19 mouse cellular contexts compared by ENCODE assay signal in genomic region chr13:103870786-103871185, GRCm38 (mm10). TPM values are rescaled to one million over a fixed set of nuclear protein-coding genes. Genes with fewer than 3 reads are reported as not detected.
DNase-seq lines count a peak whose midpoint lies in the region; ATAC-seq and TF ChIP-seq lines count a peak whose summit lies in the region.
"Had no signal": no experiment of that assay in that cellular context is flagged by ENCODE, and none has a peak within 500 bp of the region (broad histone marks: within the 10 kb centered on the region; RNA-seq: fewer than 3 reads in every experiment).

No protein-coding gene starts in this region.

- H3K27me3 ChIP-seq in kidney, embryonic 14.5 days (ENCODE audit: control insufficient read depth, insufficient read depth, low read length) = no peaks in the 10 kb centered on the region
- no peaks in the 10 kb centered on the region for H3K27me3 ChIP-seq in MEL (ENCODE audit: control insufficient read depth in 1 of 2, insufficient read depth in 2 of 2, low read length in 2 of 2)
- H3K27me3 ChIP-seq in lung, postnatal 0 days (replicated peaks; ENCODE audit: insufficient read depth, low read length) = no peaks in the 10 kb centered on the region
- H3K27me3 ChIP-seq: hindbrain, embryonic 13.5 days; limb, embryonic 13.5 days; lung, embryonic 15.5 days had no signal

- no peaks in the 10 kb centered on the region for H3K4me1 ChIP-seq in kidney, embryonic 14.5 days (ENCODE audit: control insufficient read depth, insufficient read depth, low read length)
- peaks cover 0 to 10% of the 10 kb centered on the region in 2 experiments; a peak in 2 of 4 replicates for H3K4me1 ChIP-seq in MEL (ENCODE audit: control insufficient read depth in 1 of 2, insufficient read depth in 2 of 2, low read length in 2 of 2)
- no peaks in the 10 kb centered on the region for H3K4me1 ChIP-seq in lung, postnatal 0 days (ENCODE audit: insufficient read depth, low read depth, low read length)
- H3K4me1 ChIP-seq: hindbrain, embryonic 13.5 days; limb, embryonic 13.5 days; lung, embryonic 15.5 days had no signal

- H3K4me3 ChIP-seq in kidney, embryonic 14.5 days (ENCODE audit: low read length) = no peak overlapping the region
- no peak overlapping the region for H3K4me3 ChIP-seq in MEL (ENCODE audit: control insufficient read depth in 1 of 2, insufficient read depth in 1 of 2, low read depth in 2 of 2, low read length in 2 of 2)
- no peak overlapping the region for H3K4me3 ChIP-seq in lung, postnatal 0 days (ENCODE audit: low read depth, low read length)
- H3K4me3 ChIP-seq: erythroblast, embryonic 14.5 days; hindbrain, embryonic 13.5 days; limb, embryonic 13.5 days; lung, embryonic 15.5 days had no signal

- TF ChIP-seq CTCF in MEL (IDR thresholded peaks at IDR 0.05 in 2 of 3, conservative IDR thresholded peaks at IDR 0.05 in 1 of 3; ENCODE audit: control insufficient read depth in 1 of 3, insufficient read depth in 1 of 3, low read depth in 2 of 3, low read length in 3 of 3, poor library complexity in 1 of 3, severe bottlenecking in 1 of 3) = no peak
- TF ChIP-seq CTCF in lung, postnatal 0 days (IDR thresholded peaks at IDR 0.05) = no peak

- peak; percentile 22 to 48 for DNase-seq in kidney, postnatal 36 days
- DNase-seq in MEL (ENCODE audit: low read depth, low spot score) = peak; percentile 46
- DNase-seq in adrenal gland, adult 8-10 months = peak; percentile 38
- peak; percentile 34 for DNase-seq in lung, postnatal 0 days (ENCODE audit: low spot score)
- no peak for DNase-seq in right cerebral cortex, postnatal 10 days (ENCODE audit: low spot score in 2 of 2)
- no peak for DNase-seq in c-Kit-positive CD71-positive TER-119-positive erythroid progenitor cells, embryonic 14.5 days (ENCODE audit: low spot score)
- no peak for DNase-seq in cerebellum, postnatal 4 days (ENCODE audit: low spot score in 2 of 2)
- DNase-seq: cerebellum, adult 11 months; cerebellum, postnatal 36 days; right cerebral cortex, postnatal 4 days; thymus, postnatal 25 days had no signal

- no peak for TF ChIP-seq POLR2A in MEL (IDR thresholded peaks at IDR 0.05; ENCODE audit: control insufficient read depth in 1 of 2, insufficient read depth in 1 of 2, low read depth in 1 of 2, low read length in 2 of 2, poor library complexity in 1 of 2)

- peaks cover 10% of the 10 kb centered on the region for H3K36me3 ChIP-seq in kidney, embryonic 14.5 days (ENCODE audit: control insufficient read depth, insufficient read depth, low read length)
- H3K36me3 ChIP-seq in MEL (ENCODE audit: control insufficient read depth in 1 of 2, insufficient read depth in 2 of 2, low read length in 2 of 2) = peaks cover 12 to 21% of the 10 kb centered on the region in 2 experiments
- H3K36me3 ChIP-seq in lung, postnatal 0 days (ENCODE audit: insufficient read depth, low read length) = 0 out of 2 replicates have a peak, but pooled peaks cover 2% of the 10 kb centered on the region

- 85% methylated on average over 3 of the region's 3 CpGs for WGBS in kidney, embryonic 14.5 days
- 45% methylated on average over 3 of the region's 3 CpGs for WGBS in lung, postnatal 0 days

- ATAC-seq in kidney, embryonic 14.5 days (ENCODE audit: low FRiP score, low TSS enrichment) = no peak
- ATAC-seq in lung, postnatal 0 days = no peak
- ATAC-seq: CD4-positive, CD25-positive, alpha-beta regulatory T cell, adult 4 months; forebrain, embryonic 16.5 days had no signal

- no peak overlapping the region for H3K9ac ChIP-seq in kidney, embryonic 14.5 days (ENCODE audit: low read depth, low read length)
- H3K9ac ChIP-seq in MEL (ENCODE audit: control insufficient read depth, low read depth, low read length, poor library complexity, severe bottlenecking) = no peak overlapping the region
- H3K9ac ChIP-seq in lung, postnatal 0 days (replicated peaks; ENCODE audit: low read depth) = no peak overlapping the region
- H3K9ac ChIP-seq: hindbrain, embryonic 13.5 days; limb, embryonic 13.5 days; lung, embryonic 15.5 days had no signal

- TF ChIP-seq EP300 in MEL (IDR thresholded peaks at IDR 0.05; ENCODE audit: low read depth in 1 of 2, low read length in 2 of 2) = no peak
- no peak for TF ChIP-seq EP300 in lung, postnatal 0 days (IDR thresholded peaks at IDR 0.05)

- no peaks in the 10 kb centered on the region for H3K79me2 ChIP-seq in MEL (ENCODE audit: control insufficient read depth, insufficient read depth, low read length, poor library complexity)

- no peak overlapping the region for H3K4me2 ChIP-seq in kidney, embryonic 14.5 days (replicated peaks; ENCODE audit: low read depth, low read length)
- H3K4me2 ChIP-seq in lung, postnatal 0 days (replicated peaks; ENCODE audit: low read depth, low read length) = no peak overlapping the region
- H3K4me2 ChIP-seq: hindbrain, embryonic 13.5 days; limb, embryonic 13.5 days; lung, embryonic 15.5 days had no signal

- no peaks in the 10 kb centered on the region for H3K9me3 ChIP-seq in kidney, embryonic 14.5 days (ENCODE audit: control insufficient read depth, low read length)
- no peaks in the 10 kb centered on the region for H3K9me3 ChIP-seq in MEL (replicated peaks; ENCODE audit: insufficient read depth, low read length)
- H3K9me3 ChIP-seq in lung, postnatal 0 days (ENCODE audit: low read length) = no peaks in the 10 kb centered on the region
- H3K9me3 ChIP-seq: G1E; hindbrain, embryonic 13.5 days; limb, embryonic 13.5 days; lung, embryonic 15.5 days had no signal

- TF ChIP-seq RAD21 in MEL (IDR thresholded peaks at IDR 0.05; ENCODE audit: low read depth, low read length) = no peak

- no peak overlapping the region for H3K27ac ChIP-seq in kidney, embryonic 14.5 days (ENCODE audit: low read depth, low read length)
- H3K27ac ChIP-seq in MEL (ENCODE audit: control insufficient read depth, low read depth, low read length) = no peak overlapping the region
- H3K27ac ChIP-seq in lung, postnatal 0 days (ENCODE audit: low read length) = no peak overlapping the region
- H3K27ac ChIP-seq: hindbrain, embryonic 13.5 days; limb, embryonic 13.5 days; lung, embryonic 15.5 days had no signal

TF ChIP-seq in MEL, 35 proteins besides CTCF, POLR2A, EP300 and RAD21:
- TF ChIP-seq MAFK (IDR thresholded peaks at IDR 0.05; ENCODE audit: borderline replicate concordance, low read depth, low read length) = no peak
- no peak for TF ChIP-seq USF2 (IDR thresholded peaks at IDR 0.05; ENCODE audit: borderline replicate concordance in 1 of 2, insufficient read depth in 1 of 2, low read depth in 1 of 2, low read length in 2 of 2)
- TF ChIP-seq HCFC1 (IDR thresholded peaks at IDR 0.05; ENCODE audit: low read depth, low read length) = no peak
- no peak for TF ChIP-seq TBP (IDR thresholded peaks at IDR 0.05; ENCODE audit: low read depth, low read length)
- TF ChIP-seq ZNF384 (IDR thresholded peaks at IDR 0.05; ENCODE audit: low read depth, low read length) = no peak
- no peak for TF ChIP-seq ZKSCAN1 (IDR thresholded peaks at IDR 0.05; ENCODE audit: low read depth, low read length)
- TF ChIP-seq USF1 (IDR thresholded peaks at IDR 0.05; ENCODE audit: low read depth, low read length) = no peak
- no peak for TF ChIP-seq TCF12 (IDR thresholded peaks at IDR 0.05; ENCODE audit: low read depth, low read length)
- no peak for TF ChIP-seq MXI1 (IDR thresholded peaks at IDR 0.05; ENCODE audit: low read depth, low read length)
- no peak for TF ChIP-seq SIN3A (IDR thresholded peaks at IDR 0.05; ENCODE audit: low read length)
- TF ChIP-seq GABPA (IDR thresholded peaks at IDR 0.05; ENCODE audit: low read depth, low read length) = no peak
- no peak for TF ChIP-seq NRF1 (IDR thresholded peaks at IDR 0.05; ENCODE audit: insufficient read depth, low read depth, low read length, poor library complexity, severe bottlenecking)
- no peak for TF ChIP-seq E2F4 (IDR thresholded peaks at IDR 0.05; ENCODE audit: borderline replicate concordance, low read depth, low read length)
- no peak for TF ChIP-seq CHD1 (IDR thresholded peaks at IDR 0.05; ENCODE audit: low read depth, low read length)
TF ChIP-seq in MEL: peak in this region for 0.

RNA-seq across cellular contexts. Expression of gene Erbin, which starts 49.5 kb away (rescaled TPM):
- 28.9 and 39.5 TPM in 2 replicates for polyA plus RNA-seq in kidney, embryonic 14.5 days (2014; fragmentation: Nextera tagmentation; extraction: Ambion mirVana)
- total RNA-seq in MEL (2012; rRNA removed) = 15.2 and 20.8 TPM in 2 replicates
- 10 to 100 TPM in 1 of 2 experiments, not detected in 1; 18.6 TPM for polyA plus RNA-seq in MEL (2012; ENCODE audit: insufficient read depth in 1 of 2, insufficient read length in 2 of 2, low read depth in 1 of 2, low replicate concordance in 2 of 2, missing spikeins in 1 of 2)
- total RNA-seq in adrenal gland, adult 8-10 months (2022) = 100 to 1,000 TPM in 2 of 4 experiments, 10 to 100 TPM in 2; 88.7 to 123 (median 108) TPM
- polyA plus RNA-seq in lung, postnatal 0 days (2015; fragmentation: Nextera tagmentation; extraction: Ambion mirVana) = 19.0 and 21.9 TPM in 2 replicates

Comparison
In these comparisons a context has a peak if more than half of its experiments do, and no peak if none do; other contexts are left out.
1. DNase-seq: peak in kidney, postnatal 36 days (2 of 2), MEL (single experiment), adrenal gland, adult 8-10 months (single experiment) and lung, postnatal 0 days (single experiment); none in right cerebral cortex, postnatal 10 days (0 of 2), c-Kit-positive CD71-positive TER-119-positive erythroid progenitor cells, embryonic 14.5 days (single experiment) and cerebellum, postnatal 4 days (0 of 2).